Mouse (Mus musculus): Measurements from ENCODE around the gene Gigyf1. TPM values are rescaled to one million over a fixed set of nuclear protein-coding genes. Genes with fewer than 3 reads are reported as not detected.

Gigyf1 gene
- polyA plus RNA-seq, 1 experiment from 2014 or later, result 14.7 TPM

- no peaks in the 10 kb centered on the region for H3K9me3 ChIP-seq (replicated peaks)
- WGBS, result 30% methylated on average over 9 of the region's 9 CpGs
Measured at GRCm38 (mm10) chr5:137569665-137570064, 51.3 kb downstream of the Gigyf1 start, which contains the start of gene Tfr2. Gene Tfr2, plus strand, starts transcription at chr5:137569840.

DNA sequence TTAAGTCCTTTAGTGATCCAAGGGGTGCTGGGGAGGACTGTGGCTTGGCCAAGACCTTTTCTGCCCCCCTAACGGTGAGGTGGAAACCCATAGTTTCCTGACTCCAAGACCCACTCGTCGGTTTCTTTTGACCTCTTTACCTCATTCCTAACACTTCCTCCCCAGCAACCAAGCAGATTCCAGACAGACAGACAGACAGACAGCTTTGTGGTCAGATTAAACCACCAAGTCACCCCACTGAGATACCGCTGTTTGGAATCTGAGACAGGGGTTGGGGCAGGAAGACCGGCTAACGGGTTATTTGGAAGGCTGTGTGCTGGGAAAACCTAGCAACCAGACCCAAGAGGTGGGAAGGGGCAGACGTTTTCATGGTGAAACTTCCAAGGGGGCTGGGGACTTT is 51.8 kb downstream of the Gigyf1 start:
- Histone ChIP-seq H3K9me3 (replicated peaks) (no peaks in the 10 kb centered on the region), H3K36me3 (no peaks in the 10 kb centered on the region), H3K9ac (no peak overlapping the region), H3K4me1 (peaks cover 8% of the 10 kb centered on the region), H3K27ac (no peak overlapping the region), H3K27me3 (peaks cover 10% of the 10 kb centered on the region; the same call in 1 of the 2 replicates), H3K4me2 (no peak overlapping the region), H3K4me3 (replicated peaks) (no peak overlapping the region)
- ATAC-seq (replicated peaks; ENCODE audit: low FRiP score), result no peak
- WGBS, result 50% methylated on average over 7 of the region's 7 CpGs

More at GRCm38 (mm10) chr5:137569665-137570064, 51.3 kb downstream of the Gigyf1 start, which contains the start of gene Tfr2:
- Histone ChIP-seq H3K4me1 (peaks cover 7% of the 10 kb centered on the region), H3K4me2 (no peak within 1 kb of the TSS), H3K36me3 (no peaks in the 10 kb centered on the region), H3K4me3 (replicated peaks) (no peak within 1 kb of the TSS), H3K9ac (no peak within 1 kb of the TSS), H3K27me3 (peaks cover 9% of the 10 kb centered on the region; the same call in 1 of the 2 replicates), H3K27ac (no peak within 1 kb of the TSS)
- ATAC-seq (replicated peaks; ENCODE audit: low FRiP score), result peak; percentile 76

DNA sequence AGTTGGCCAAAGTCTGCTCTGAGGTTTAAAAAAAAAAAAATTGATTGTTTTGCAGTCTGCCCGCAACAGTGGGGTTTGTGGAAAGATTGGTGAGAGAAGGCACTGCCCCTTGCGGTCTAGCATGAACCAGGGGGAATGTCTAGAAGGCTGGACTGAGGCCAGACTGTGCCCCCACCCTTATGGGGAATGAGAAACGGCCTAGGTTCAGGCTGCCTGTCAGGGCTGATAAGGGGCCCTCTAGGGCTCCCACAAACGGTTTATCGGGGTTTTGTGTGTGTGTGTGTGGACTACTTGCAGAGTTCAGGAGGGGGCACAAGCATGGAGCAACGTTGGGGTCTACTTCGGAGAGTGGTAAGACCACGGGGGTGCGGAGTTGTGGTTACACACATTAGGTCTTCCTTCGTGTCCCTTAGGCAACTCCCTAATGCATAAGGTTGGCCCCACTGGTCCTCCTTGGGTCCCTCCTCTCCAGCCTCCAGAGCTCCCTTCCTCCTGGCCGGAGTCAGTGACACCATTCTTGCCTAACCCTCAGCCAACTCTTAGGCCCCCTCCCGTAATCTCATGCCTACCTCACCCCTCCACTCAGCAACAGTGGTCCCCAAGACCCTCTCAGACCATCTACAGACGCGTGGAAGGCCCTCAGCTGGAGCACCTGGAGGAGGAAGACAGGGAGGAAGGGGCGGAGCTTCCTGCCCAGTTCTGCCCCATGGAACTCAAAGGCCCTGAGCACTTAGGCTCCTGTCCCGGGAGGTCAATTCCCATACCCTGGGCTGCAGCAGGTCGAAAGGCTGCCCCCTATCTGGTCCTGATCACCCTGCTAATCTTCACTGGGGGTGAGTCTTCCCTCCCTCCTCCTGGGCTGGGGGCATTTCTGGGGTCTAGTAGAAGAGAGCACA is 52.6 kb downstream of the Gigyf1 start:
- Histone ChIP-seq H3K9ac (no peak overlapping the region), H3K27me3 (peaks cover 10% of the 10 kb centered on the region; the same call in 1 of the 2 replicates), H3K4me3 (replicated peaks) (no peak overlapping the region), H3K27ac (no peak overlapping the region), H3K9me3 (replicated peaks) (no peaks in the 10 kb centered on the region), H3K4me1 (peaks cover 8% of the 10 kb centered on the region), H3K4me2 (no peak overlapping the region), H3K36me3 (no peaks in the 10 kb centered on the region)
- WGBS, result 78% methylated on average over 17 of the region's 17 CpGs
- peak; percentile 67; the same call in 1 of the 2 replicates for ATAC-seq (replicated peaks; ENCODE audit: low FRiP score)

- 8% methylated on average over 27 of the region's 27 CpGs for WGBS
- H3K4me2 ChIP-seq, result peak overlapping the region; percentile 66
- H3K27ac ChIP-seq, result no peak overlapping the region
- H3K4me1 ChIP-seq, result peaks cover 8% of the 10 kb centered on the region
- H3K36me3 ChIP-seq, result no peaks in the 10 kb centered on the region
- peak overlapping the region; percentile 35 for H3K4me3 ChIP-seq (replicated peaks)
- peaks cover 15% of the 10 kb centered on the region; the same call in 1 of the 2 replicates for H3K27me3 ChIP-seq
- no peak for ATAC-seq (replicated peaks; ENCODE audit: low FRiP score)
- H3K9me3 ChIP-seq (replicated peaks), result no peaks in the 10 kb centered on the region
- peak overlapping the region; percentile 14; the same call in 1 of the 2 replicates for H3K9ac ChIP-seq
Measured at GRCm38 (mm10) chr5:137574470-137574901, 56.1 kb downstream of the Gigyf1 start.

Small RNA genes within 50 kb of the gene (microRNA-seq; reads per million reads assigned to microRNA genes)
- not detected for gene Mir6418

Other genes starting within 250 kb of the Gigyf1 start
- gene Ache, start 231.0 kb upstream of the Gigyf1 start, polyA plus RNA-seq (2015; fragmentation: Nextera tagmentation; extraction: Ambion mirVana), result 2.7 and 3.6 TPM in 2 replicates
- gene Ufsp1, start 223.9 kb upstream of the Gigyf1 start, polyA plus RNA-seq (2015; fragmentation: Nextera tagmentation; extraction: Ambion mirVana), result 5.9 and 7.3 TPM in 2 replicates
- gene Srrt, start 210.9 kb upstream of the Gigyf1 start, polyA plus RNA-seq (2015; fragmentation: Nextera tagmentation; extraction: Ambion mirVana), result 141 and 158 TPM in 2 replicates
- gene Trip6, start 204.1 kb upstream of the Gigyf1 start, polyA plus RNA-seq (2015; fragmentation: Nextera tagmentation; extraction: Ambion mirVana), result 77.9 and 87.5 TPM in 2 replicates
- gene Slc12a9, start 185.0 kb upstream of the Gigyf1 start, polyA plus RNA-seq (2015; fragmentation: Nextera tagmentation; extraction: Ambion mirVana), result 14.2 and 16.0 TPM in 2 replicates
- 49.1 and 54.9 TPM in 2 replicates for gene Ephb4, start 168.4 kb upstream of the Gigyf1 start, polyA plus RNA-seq (2015; fragmentation: Nextera tagmentation; extraction: Ambion mirVana)
- 0.06 and 0.09 TPM in 2 replicates for gene Zan, start 41.5 kb upstream of the Gigyf1 start, polyA plus RNA-seq (2015; fragmentation: Nextera tagmentation; extraction: Ambion mirVana)
- 55.9 and 57.7 TPM in 2 replicates for gene Pop7, start 16.0 kb upstream of the Gigyf1 start, polyA plus RNA-seq (2015; fragmentation: Nextera tagmentation; extraction: Ambion mirVana)
- 0.45 TPM in 1 of 2 replicates, not detected in the other for gene Epo, start 14.7 kb downstream of the Gigyf1 start, polyA plus RNA-seq (2015; fragmentation: Nextera tagmentation; extraction: Ambion mirVana)
- gene Gnb2, start 15.0 kb downstream of the Gigyf1 start, polyA plus RNA-seq (2015; fragmentation: Nextera tagmentation; extraction: Ambion mirVana), result 337 and 348 TPM in 2 replicates
- gene Actl6b, start 35.0 kb downstream of the Gigyf1 start, polyA plus RNA-seq (2015; fragmentation: Nextera tagmentation; extraction: Ambion mirVana), result 0.40 and 1.8 TPM in 2 replicates
- gene Tfr2, start 51.3 kb downstream of the Gigyf1 start, polyA plus RNA-seq (2015; fragmentation: Nextera tagmentation; extraction: Ambion mirVana), result 0.42 and 0.99 TPM in 2 replicates
- 26.6 and 30.2 TPM in 2 replicates for gene Mospd3, start 82.5 kb downstream of the Gigyf1 start, polyA plus RNA-seq (2015; fragmentation: Nextera tagmentation; extraction: Ambion mirVana)
- 135 and 139 TPM in 2 replicates for gene Pcolce, start 95.2 kb downstream of the Gigyf1 start, polyA plus RNA-seq (2015; fragmentation: Nextera tagmentation; extraction: Ambion mirVana)
- 0.16 and 0.17 TPM in 2 replicates for gene Fbxo24, start 110.5 kb downstream of the Gigyf1 start, polyA plus RNA-seq (2015; fragmentation: Nextera tagmentation; extraction: Ambion mirVana)
- gene Lrch4, start 110.6 kb downstream of the Gigyf1 start, polyA plus RNA-seq (2015; fragmentation: Nextera tagmentation; extraction: Ambion mirVana), result 47.4 and 50.6 TPM in 2 replicates
- 10.4 and 13.1 TPM in 2 replicates for gene Gm20605, start 110.6 kb downstream of the Gigyf1 start, polyA plus RNA-seq (2015; fragmentation: Nextera tagmentation; extraction: Ambion mirVana)
- gene Sap25, start 122.8 kb downstream of the Gigyf1 start, polyA plus RNA-seq (2015; fragmentation: Nextera tagmentation; extraction: Ambion mirVana), result 8.2 and 10.5 TPM in 2 replicates
- gene Irs3, start 127.2 kb downstream of the Gigyf1 start, polyA plus RNA-seq (2015; fragmentation: Nextera tagmentation; extraction: Ambion mirVana), result 0.80 and 0.82 TPM in 2 replicates
- 18.9 and 23.1 TPM in 2 replicates for gene Agfg2, start 166.2 kb downstream of the Gigyf1 start, polyA plus RNA-seq (2015; fragmentation: Nextera tagmentation; extraction: Ambion mirVana)
- gene Nyap1, start 223.1 kb downstream of the Gigyf1 start, polyA plus RNA-seq (2015; fragmentation: Nextera tagmentation; extraction: Ambion mirVana), result 1.8 and 2.1 TPM in 2 replicates
- 111 and 126 TPM in 2 replicates for gene Tsc22d4, start 227.2 kb downstream of the Gigyf1 start, polyA plus RNA-seq (2015; fragmentation: Nextera tagmentation; extraction: Ambion mirVana)

Measured in kidney, embryonic 15.5 days (tissue).